Mouse (Mus musculus) embryonic facial prominence, embryonic 15.5 days (tissue): ENCODE data around the gene Atp13a2. TPM values are rescaled to one million over a fixed set of nuclear protein-coding genes. Genes with fewer than 3 reads are reported as not detected.
A peak's percentile ranks its signal among the peaks of the same experiment; 100 is the strongest.

Source experiments
- ATAC-seq: fragments of 200-750 bp; cut with Nextera tagmentation; 2 replicates; pipeline ENCODE4 v1.8.0; 2017; ENCODE audit warnings: low read depth, moderate TSS enrichment; ENCODE audit not compliant: insufficient number of reproducible peaks, low FRiP score, low TSS enrichment
- H3K27ac ChIP-seq: fragments of 300-500 bp; sonication (generic); replicated peaks from 2 replicates; pipeline ENCODE4 v1.5.1; 2015; ENCODE audit warnings: mild to moderate bottlenecking, inconsistent platforms
- H3K27me3 ChIP-seq: fragments of 300-500 bp; sonication (generic); 2 replicates; pipeline ENCODE4 v1.6.1; 2015; ENCODE audit warnings: inconsistent platforms
- H3K36me3 ChIP-seq: fragments of 300-500 bp; sonication (generic); 2 replicates; pipeline ENCODE4 v1.6.1; 2015; ENCODE audit warnings: mild to moderate bottlenecking, inconsistent platforms
- H3K4me1 ChIP-seq: fragments of 300-500 bp; sonication (generic); 2 replicates; pipeline ENCODE4 v1.6.1; 2015; ENCODE audit warnings: inconsistent platforms
- H3K4me2 ChIP-seq: fragments of 300-500 bp; sonication (generic); replicated peaks from 2 replicates; pipeline ENCODE4 v1.6.1; 2015; ENCODE audit warnings: mild to moderate bottlenecking, inconsistent platforms
- H3K4me3 ChIP-seq: fragments of 300-500 bp; sonication (generic); replicated peaks from 2 replicates; pipeline ENCODE4 v1.5.1; 2015; ENCODE audit warnings: mild to moderate bottlenecking, inconsistent platforms
- H3K9ac ChIP-seq: fragments of 300-500 bp; sonication (generic); 2 replicates; pipeline ENCODE4 v1.6.1; 2015; ENCODE audit warnings: inconsistent platforms
- H3K9me3 ChIP-seq: fragments of 300-500 bp; sonication (generic); replicated peaks from 2 replicates; pipeline ENCODE4 v1.6.1; 2016; ENCODE audit warnings: inconsistent platforms
- WGBS: fragments of 180-500 bp; shearing (Covaris S2); methylation state at CpG from one replicate; pipeline ENCODE4 v1.1.7; 2015; 5-methylcytosine and 5-hydroxymethylcytosine counted together
- polyA plus RNA-seq: library from polyadenylated mRNA; unstranded; fragments of >200 nt; fragmentation: Nextera tagmentation; extraction: Ambion mirVana; gene quantifications from 2 replicates; pipeline ENCODE4 v1.2.1, GENCODE M21; 2015

Gene Atp13a2
- polyA plus RNA-seq, 1 experiment from 2014 or later: 48.1 TPM

- WGBS: 37% methylated on average over 5 of the region's 5 CpGs
- no peak overlapping the region for H3K27ac ChIP-seq
- ATAC-seq: no peak
- H3K36me3 ChIP-seq: peaks cover 14% of the 10 kb centered on the region
- no peak overlapping the region for H3K4me2 ChIP-seq
- H3K9me3 ChIP-seq: no peaks in the 10 kb centered on the region
- peaks cover 39% of the 10 kb centered on the region for H3K4me1 ChIP-seq
- H3K27me3 ChIP-seq: no peaks in the 10 kb centered on the region
- H3K4me3 ChIP-seq: no peak overlapping the region
- no peak overlapping the region for H3K9ac ChIP-seq
Measured at GRCm38 (mm10) chr4:140962950-140963349, 23.7 kb upstream of the Atp13a2 start.

- no peak for ATAC-seq
- Histone ChIP-seq H3K4me1 (peaks cover 34% of the 10 kb centered on the region), H3K27ac (no peak overlapping the region; the same call in 1 of the 2 replicates), H3K4me3 (no peak overlapping the region), H3K9me3 (no peaks in the 10 kb centered on the region), H3K9ac (no peak overlapping the region), H3K27me3 (no peaks in the 10 kb centered on the region), H3K4me2 (no peak overlapping the region), H3K36me3 (peaks cover 22% of the 10 kb centered on the region)
- 79% methylated on average over 9 of the region's 9 CpGs for WGBS
Measured at GRCm38 (mm10) chr4:140963941-140964597, 22.6 kb upstream of the Atp13a2 start.

GRCm38 (mm10) chr4:140964620-140965019 is 22.1 kb upstream of the Atp13a2 start:
- Histone ChIP-seq H3K4me2 (no peak overlapping the region), H3K4me1 (peaks cover 34% of the 10 kb centered on the region), H3K27ac (no peak overlapping the region), H3K4me3 (no peak overlapping the region), H3K9ac (no peak overlapping the region), H3K27me3 (no peaks in the 10 kb centered on the region), H3K9me3 (no peaks in the 10 kb centered on the region), H3K36me3 (peaks cover 27% of the 10 kb centered on the region)
- no peak for ATAC-seq
- 17% methylated on average over 7 of the region's 7 CpGs for WGBS

- no peak overlapping the region for H3K27ac ChIP-seq
- no peak overlapping the region for H3K4me3 ChIP-seq
- 78% methylated on average over 11 of the region's 11 CpGs for WGBS
- no peaks in the 10 kb centered on the region for H3K9me3 ChIP-seq
- no peak overlapping the region for H3K9ac ChIP-seq
- peaks cover 16% of the 10 kb centered on the region for H3K4me1 ChIP-seq
- no peak for ATAC-seq
- no peak overlapping the region for H3K4me2 ChIP-seq
- peaks cover 54% of the 10 kb centered on the region for H3K36me3 ChIP-seq
- no peaks in the 10 kb centered on the region for H3K27me3 ChIP-seq
Measured at GRCm38 (mm10) chr4:140967386-140968159, 19.1 kb upstream of the Atp13a2 start.

- H3K4me1 ChIP-seq: 0 out of 2 replicates have a peak, but pooled peaks cover 2% of the 10 kb centered on the region
- H3K9me3 ChIP-seq: no peaks in the 10 kb centered on the region
- no peak overlapping the region for H3K4me2 ChIP-seq
- 80% methylated on average over 13 of the region's 13 CpGs for WGBS
- H3K36me3 ChIP-seq: peaks cover 85% of the 10 kb centered on the region
- no peaks in the 10 kb centered on the region for H3K27me3 ChIP-seq
- no peak for ATAC-seq
- H3K27ac ChIP-seq: no peak overlapping the region
- no peak overlapping the region for H3K4me3 ChIP-seq
- H3K9ac ChIP-seq: no peak overlapping the region
Measured at GRCm38 (mm10) chr4:140971691-140972090, 15.0 kb upstream of the Atp13a2 start.

GRCm38 (mm10) chr4:140974408-140974807 is 12.3 kb upstream of the Atp13a2 start:
- WGBS: 96% methylated on average over 6 of the region's 6 CpGs
- Histone ChIP-seq H3K4me2 (no peak overlapping the region), H3K9ac (no peak overlapping the region), H3K9me3 (no peaks in the 10 kb centered on the region), H3K27ac (no peak overlapping the region), H3K36me3 (peaks cover 95% of the 10 kb centered on the region), H3K27me3 (no peaks in the 10 kb centered on the region), H3K4me3 (no peak overlapping the region), H3K4me1 (0 out of 2 replicates have a peak, but pooled peaks cover 8% of the 10 kb centered on the region)
- no peak for ATAC-seq

- Histone ChIP-seq H3K4me2 (no peak overlapping the region), H3K9ac (no peak overlapping the region), H3K36me3 (peaks cover 97% of the 10 kb centered on the region), H3K4me3 (no peak overlapping the region), H3K27me3 (no peaks in the 10 kb centered on the region), H3K27ac (no peak overlapping the region), H3K4me1 (0 out of 2 replicates have a peak, but pooled peaks cover 8% of the 10 kb centered on the region), H3K9me3 (no peaks in the 10 kb centered on the region)
- WGBS: 90% methylated on average over 7 of the region's 7 CpGs
- no peak for ATAC-seq
Measured at GRCm38 (mm10) chr4:140975356-140975755, 11.3 kb upstream of the Atp13a2 start.

- Histone ChIP-seq H3K9me3 (0 out of 2 replicates have a peak, but pooled peaks cover 5% of the 10 kb centered on the region), H3K27me3 (no peaks in the 10 kb centered on the region), H3K4me3 (no peak overlapping the region), H3K36me3 (peaks cover 80% of the 10 kb centered on the region), H3K27ac (no peak overlapping the region; the same call in 1 of the 2 replicates), H3K9ac (no peak overlapping the region), H3K4me2 (no peak overlapping the region), H3K4me1 (0 out of 2 replicates have a peak, but pooled peaks cover 8% of the 10 kb centered on the region)
- 71% methylated on average over 10 of the region's 10 CpGs for WGBS
- no peak for ATAC-seq
Measured at GRCm38 (mm10) chr4:140977278-140977677, 9.4 kb upstream of the Atp13a2 start.

- H3K27ac ChIP-seq: no peak overlapping the region; the same call in 1 of the 2 replicates
- peaks cover 12% of the 10 kb centered on the region for H3K4me1 ChIP-seq
- no peak overlapping the region for H3K4me3 ChIP-seq
- no peak for ATAC-seq
- H3K9ac ChIP-seq: no peak overlapping the region
- no peaks in the 10 kb centered on the region for H3K27me3 ChIP-seq
- H3K4me2 ChIP-seq: no peak overlapping the region; the same call in 1 of the 2 replicates
- 82% methylated on average over 14 of the region's 14 CpGs for WGBS
- H3K36me3 ChIP-seq: peaks cover 72% of the 10 kb centered on the region
- 0 out of 2 replicates have a peak, but pooled peaks cover 5% of the 10 kb centered on the region for H3K9me3 ChIP-seq
Measured at GRCm38 (mm10) chr4:140977886-140978692, 8.6 kb upstream of the Atp13a2 start.

- WGBS: 85% methylated on average over 2 of the region's 2 CpGs
- H3K4me3 ChIP-seq: no peak overlapping the region
- H3K27ac ChIP-seq: no peak overlapping the region
- ATAC-seq: no peak
- peaks cover 33% of the 10 kb centered on the region for H3K4me1 ChIP-seq
- H3K9ac ChIP-seq: no peak overlapping the region
- no peak overlapping the region for H3K4me2 ChIP-seq
- H3K9me3 ChIP-seq: 0 out of 2 replicates have a peak, but pooled peaks cover 5% of the 10 kb centered on the region
- H3K27me3 ChIP-seq: no peaks in the 10 kb centered on the region
- H3K36me3 ChIP-seq: peaks cover 38% of the 10 kb centered on the region
Measured at GRCm38 (mm10) chr4:140981605-140982004, 5.1 kb upstream of the Atp13a2 start.

GRCm38 (mm10) chr4:140982808-140983207 is 3.9 kb upstream of the Atp13a2 start:
- peaks cover 27% of the 10 kb centered on the region for H3K36me3 ChIP-seq
- H3K9me3 ChIP-seq: 0 out of 2 replicates have a peak, but pooled peaks cover 5% of the 10 kb centered on the region
- no peak overlapping the region for H3K9ac ChIP-seq
- no peak for ATAC-seq
- 34% methylated on average over 4 of the region's 4 CpGs for WGBS
- no peak overlapping the region for H3K4me3 ChIP-seq
- peaks cover 34% of the 10 kb centered on the region for H3K4me1 ChIP-seq
- H3K27me3 ChIP-seq: no peaks in the 10 kb centered on the region
- peak overlapping the region; percentile 82 for H3K27ac ChIP-seq
- no peak overlapping the region for H3K4me2 ChIP-seq
